Mouse (Mus musculus) left cerebral cortex, adult 8-10 months (tissue): ENCODE measurements around the gene St14. TPM values are rescaled to one million over a fixed set of nuclear protein-coding genes. Genes with fewer than 3 reads are reported as not detected.
"Not testable (repeated sequence)": the region's sequence is repeated elsewhere in the genome, so short reads cannot be mapped to it uniquely, and the experiment has no call there.

ENCODE experiments used
- DNase-seq, 2 experiments: peaks; one replicate each; pipeline ENCODE4 v3.0.0; 2022; ENCODE audit warnings: low spot score in 2 of 2
- total RNA-seq, 4 experiments: library from RNA; stranded (reverse); gene quantifications; 2 replicates each; pipeline ENCODE4 v1.2.4; 2022

The St14 gene
- total RNA-seq, 4 experiments from 2014 or later: 0.96 to 9.2 (median 4.0) TPM

GRCm38 (mm10) chr9:31086754-31087145 is 44.9 kb downstream of the St14 start:
- no peak for DNase-seq

GRCm38 (mm10) chr9:31086085-31086753 is 45.4 kb downstream of the St14 start:
- DNase-seq: peak in 1 of 2 experiments; percentile 62

GRCm38 (mm10) chr9:31085556-31085955 is 46.1 kb downstream of the St14 start:
- DNase-seq: no peak

GRCm38 (mm10) chr9:31082771-31083170 is 48.9 kb downstream of the St14 start:
- no peak for DNase-seq

- peak; percentile 45 to 52 for DNase-seq
Measured at GRCm38 (mm10) chr9:31082054-31082666, 49.5 kb downstream of the St14 start.

GRCm38 (mm10) chr9:31080726-31081125 is 50.9 kb downstream of the St14 start:
- DNase-seq: no peak

GRCm38 (mm10) chr9:31074836-31075235 is 56.8 kb downstream of the St14 start:
- no peak for DNase-seq

- no peak for DNase-seq
Measured at GRCm38 (mm10) chr9:31073797-31074196, 57.9 kb downstream of the St14 start.

GRCm38 (mm10) chr9:31072256-31072655 is 59.4 kb downstream of the St14 start:
- no peak for DNase-seq

- DNase-seq: no peak
Measured at GRCm38 (mm10) chr9:31070706-31071105, 60.9 kb downstream of the St14 start.

GRCm38 (mm10) chr9:31058723-31059122 is 72.9 kb downstream of the St14 start:
- no peak for DNase-seq

GRCm38 (mm10) chr9:31051509-31051908 is 80.1 kb downstream of the St14 start:
- not testable (repeated sequence) for DNase-seq

GRCm38 (mm10) chr9:31050208-31050607 is 81.4 kb downstream of the St14 start:
- DNase-seq: no peak

Other genes with a start within 250 kb of the St14 start
- gene Adamts15, start 209.4 kb downstream of the St14 start, total RNA-seq: 1 to 10 TPM; 4.2 to 5.0 (median 4.7) TPM
- 1 to 10 TPM; 2.9 to 3.8 (median 3.0) TPM for gene Adamts8, start 189.3 kb downstream of the St14 start, total RNA-seq
- 10 to 100 TPM; 35.5 to 49.7 (median 40.8) TPM for gene Zbtb44, start 101.2 kb downstream of the St14 start, total RNA-seq
- 100 to 1,000 TPM; 531 to 605 (median 581) TPM for gene Aplp2, start 80.0 kb upstream of the St14 start, total RNA-seq
- gene Prdm10, start 148.7 kb upstream of the St14 start, total RNA-seq: 10 to 100 TPM; 16.5 to 20.0 (median 17.2) TPM